Mouse (Mus musculus) frontal cortex, postnatal 10 days (tissue): Measurements from ENCODE around the gene Tet2.

ENCODE experiments used
- DNase-seq, 2 experiments: peaks; one replicate each; pipeline ENCODE4 v3.0.0; 2022; ENCODE audit warnings: low spot score in 2 of 2, mixed read lengths in 1 of 2

Gene Tet2

GRCm38 (mm10) chr3:133459174-133459573 is 85.8 kb downstream of the Tet2 start:
- no peak for DNase-seq

DNA sequence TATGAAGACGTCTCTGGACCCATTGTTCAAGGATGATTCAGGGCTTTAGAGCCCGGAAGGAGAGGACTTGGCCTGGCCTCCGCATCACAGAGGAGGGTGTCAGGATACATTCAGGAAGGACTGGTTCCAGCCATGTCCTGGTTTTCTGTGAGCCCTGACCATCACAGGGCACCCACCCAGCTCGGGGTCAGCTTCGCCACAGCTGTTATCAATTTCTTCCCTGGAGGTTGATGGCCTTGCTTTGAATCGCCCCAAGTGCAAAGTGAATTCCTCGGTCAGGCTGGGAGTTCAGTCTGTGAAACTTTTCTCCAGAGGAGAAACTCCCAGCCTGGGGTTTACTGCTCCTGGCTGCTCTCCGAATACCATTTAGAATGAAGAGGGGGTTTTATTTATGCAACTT is 91.0 kb downstream of the Tet2 start:
- no peak for DNase-seq

DNA sequence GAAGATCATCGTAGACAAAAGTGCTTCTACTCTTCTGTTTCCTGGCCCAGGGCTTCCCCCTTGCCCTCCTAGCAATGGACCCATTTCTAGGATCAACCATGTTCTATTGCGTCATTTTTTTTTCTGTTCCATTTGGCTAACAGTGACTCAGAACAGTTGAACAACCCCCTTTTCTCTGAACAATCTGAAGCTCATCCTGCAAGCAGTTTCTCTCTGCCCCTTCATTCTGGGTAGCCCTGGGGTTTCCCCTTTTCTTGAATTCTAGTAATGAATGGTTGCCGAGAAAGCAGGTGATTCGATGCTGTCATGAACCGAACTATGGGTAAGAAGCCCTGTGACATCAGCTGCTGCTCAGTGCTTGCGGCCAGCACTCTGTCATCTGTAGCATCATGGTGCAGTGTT is 108.0 kb downstream of the Tet2 start:
- DNase-seq = no peak

DNA sequence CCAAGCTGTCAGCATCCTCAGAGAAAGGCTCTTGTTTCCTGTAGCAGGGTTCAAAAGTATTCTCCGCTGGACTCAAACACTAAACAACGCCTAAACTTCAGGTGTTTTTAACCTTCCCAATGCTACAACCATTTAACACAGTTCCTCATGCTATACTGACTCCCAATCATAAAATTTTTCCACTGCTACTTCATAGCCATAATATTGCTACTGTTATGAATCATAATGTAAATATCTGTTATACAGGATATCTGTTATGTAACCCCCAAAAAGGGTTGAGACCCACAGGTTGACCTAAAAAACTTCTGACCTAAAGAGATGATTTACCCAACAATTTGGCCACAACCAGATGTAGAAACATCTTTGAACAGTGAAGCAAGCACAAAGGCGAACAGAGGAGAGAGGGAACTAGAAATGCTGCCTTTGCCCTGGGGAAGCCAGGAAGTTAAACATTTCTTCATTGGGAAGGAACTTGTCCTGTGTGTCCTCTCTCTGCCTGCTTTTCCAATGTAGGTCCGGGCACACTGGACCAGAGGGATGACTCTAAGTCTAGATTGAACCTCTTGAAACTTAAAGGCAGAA is 108.6 kb downstream of the Tet2 start:
- no peak for DNase-seq

- no peak for DNase-seq
These were observed 109.2 kb downstream of the Tet2 start for GRCm38 (mm10) chr3:133435774-133436148.

GRCm38 (mm10) chr3:133435141-133435773 is 109.7 kb downstream of the Tet2 start:
- DNase-seq = no peak

GRCm38 (mm10) chr3:133429394-133430173 is 115.4 kb downstream of the Tet2 start:
- no peak for DNase-seq

- DNase-seq = no peak
These were observed 116.9 kb downstream of the Tet2 start for GRCm38 (mm10) chr3:133428003-133428402.

DNA sequence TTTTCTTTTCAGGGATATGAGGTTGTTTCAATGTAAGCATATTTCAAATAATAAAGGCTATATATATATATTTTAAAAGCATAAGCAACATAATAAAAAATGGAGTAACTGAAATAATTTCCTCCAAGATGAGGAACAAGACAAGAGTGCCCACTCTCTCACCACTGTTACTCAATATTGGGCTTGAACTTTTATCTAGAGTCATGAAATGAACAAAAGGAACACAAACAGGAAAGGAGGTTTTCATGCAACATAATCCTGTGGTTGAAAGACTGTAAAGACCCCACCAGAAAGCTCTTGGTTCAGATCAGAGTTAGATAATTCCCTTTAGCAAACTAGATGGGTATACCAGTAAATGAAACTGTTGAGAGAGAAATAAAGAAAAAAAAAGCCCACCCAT is 121.9 kb downstream of the Tet2 start:
- DNase-seq = no peak

GRCm38 (mm10) chr3:133414747-133415146 is 130.2 kb downstream of the Tet2 start:
- no peak for DNase-seq
